Mouse (Mus musculus) cortical plate, adult 2 months (tissue): ENCODE measurements around the gene B3gnt9.

ENCODE experiments used
- CTCF ChIP-seq: fragments of 200-500 bp; IDR thresholded peaks from 2 replicates; pipeline ENCODE4 v1.5.1; 2011; ENCODE audit warnings: mild to moderate bottlenecking, control low read depth, low read length; ENCODE audit not compliant: insufficient read depth; ENCODE audit errors: extremely low read depth
- POLR2A ChIP-seq: fragments of 200-500 bp; IDR thresholded peaks from 2 replicates; pipeline ENCODE4 v1.6.1; 2011; ENCODE audit warnings: mild to moderate bottlenecking, low read length, control low read depth; ENCODE audit not compliant: insufficient read depth; ENCODE audit errors: extremely low read depth

DNA sequence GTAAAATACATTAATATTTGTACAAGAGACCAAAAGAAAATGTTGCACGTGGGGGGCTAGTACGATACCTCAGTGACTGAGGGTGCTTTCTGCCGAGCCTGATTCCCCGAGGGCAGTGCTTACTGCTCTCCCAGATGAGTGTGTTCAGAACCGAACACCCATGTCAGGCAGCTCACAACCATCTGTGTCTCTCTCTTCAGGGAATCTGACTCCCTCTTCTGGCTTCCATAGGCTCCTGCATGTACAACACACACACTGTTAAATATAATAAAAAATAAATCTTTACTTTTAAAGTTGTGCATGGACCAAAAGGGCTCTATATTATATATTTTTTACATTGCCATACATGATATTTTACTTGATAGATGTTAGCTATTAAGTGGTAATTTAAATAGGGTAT is 40.8 kb downstream of the B3gnt9 start:
- TF ChIP-seq CTCF = no peak
- TF ChIP-seq POLR2A = no peak
